Mouse (Mus musculus) myocyte (in vitro differentiated cells): ENCODE measurements around the gene Man2a1. TPM values are rescaled to one million over a fixed set of nuclear protein-coding genes. Genes with fewer than 3 reads are reported as not detected.

ENCODE experiments used
- H3K27me3 ChIP-seq: one replicate; pipeline ENCODE4 v1.6.1; 2011; ENCODE audit not compliant: control insufficient read depth, insufficient read depth, insufficient read length
- H3K36me3 ChIP-seq: one replicate; pipeline ENCODE4 v1.6.1; 2011; ENCODE audit not compliant: control insufficient read depth, insufficient read depth
- H3K4me2 ChIP-seq: one replicate; pipeline ENCODE4 v1.6.1; 2011; ENCODE audit warnings: low read depth, control low read depth
- H3K4me3 ChIP-seq: one replicate; pipeline ENCODE4 v1.5.1; 2011; ENCODE audit warnings: mild to moderate bottlenecking, control low read depth, moderate library complexity
- H3K79me2 ChIP-seq: one replicate; pipeline ENCODE4 v1.6.1; 2011; ENCODE audit not compliant: control insufficient read depth, insufficient read depth
- H3ac ChIP-seq: one replicate; pipeline ENCODE4 v1.6.1; 2011; ENCODE audit not compliant: control insufficient read depth, insufficient read length
- CEBPB ChIP-seq: IDR thresholded peaks from 2 replicates; pipeline ENCODE4 v1.6.1; 2011; ENCODE audit warnings: mild to moderate bottlenecking, moderate library complexity; ENCODE audit not compliant: poor library complexity, insufficient read depth, severe bottlenecking
- E2F4 ChIP-seq: IDR thresholded peaks from one replicate; pipeline ENCODE4 v1.6.1; 2011; ENCODE audit warnings: mild to moderate bottlenecking, control low read depth, moderate library complexity; ENCODE audit not compliant: insufficient read depth
- MAX ChIP-seq: IDR thresholded peaks from one replicate; pipeline ENCODE4 v1.6.1; 2011; ENCODE audit warnings: low read depth, mild to moderate bottlenecking, control low read depth
- MYOD1 ChIP-seq, 3 experiments: IDR thresholded peaks; one replicate each; pipeline ENCODE4 v1.6.1; 2011; ENCODE audit warnings: control low read depth in 2 of 3, low read depth in 2 of 3, mild to moderate bottlenecking in 2 of 3, moderate library complexity in 1 of 3; ENCODE audit not compliant: insufficient read length in 2 of 3, control insufficient read depth in 1 of 3
- MYOG ChIP-seq, 3 experiments: IDR thresholded peaks; one replicate each; pipeline ENCODE4 v1.6.1; 2011; ENCODE audit warnings: control low read depth in 2 of 3, low read depth in 2 of 3, mild to moderate bottlenecking in 2 of 3; ENCODE audit not compliant: insufficient read length in 2 of 3, control insufficient read depth in 1 of 3, insufficient read depth in 1 of 3
- POLR2A ChIP-seq: IDR thresholded peaks from one replicate; pipeline ENCODE4 v1.6.1; 2011; ENCODE audit warnings: low read depth, mild to moderate bottlenecking, control low read depth, moderate library complexity; ENCODE audit not compliant: insufficient read length
- POLR2AphosphoS2 ChIP-seq: IDR thresholded peaks from one replicate; pipeline ENCODE4 v1.6.1; 2011; ENCODE audit warnings: low read depth, control low read depth; ENCODE audit not compliant: insufficient read length
- REST ChIP-seq: IDR thresholded peaks from one replicate; pipeline ENCODE4 v1.6.1; 2011; ENCODE audit warnings: mild to moderate bottlenecking, control low read depth, moderate library complexity; ENCODE audit not compliant: insufficient read depth, insufficient read length
- SRF ChIP-seq: IDR thresholded peaks from one replicate; pipeline ENCODE4 v1.6.1; 2011; ENCODE audit warnings: low read depth; ENCODE audit not compliant: control insufficient read depth, insufficient read length
- TCF12 ChIP-seq: IDR thresholded peaks from one replicate; pipeline ENCODE4 v1.6.1; 2011; ENCODE audit warnings: mild to moderate bottlenecking, control low read depth; ENCODE audit not compliant: poor library complexity, insufficient read depth, severe bottlenecking
- TCF3 ChIP-seq: IDR thresholded peaks from one replicate; pipeline ENCODE4 v1.6.1; 2011; ENCODE audit warnings: low read depth, control low read depth; ENCODE audit not compliant: insufficient read length
- USF1 ChIP-seq: IDR thresholded peaks from one replicate; pipeline ENCODE4 v1.6.1; 2011; ENCODE audit warnings: low read depth, mild to moderate bottlenecking, control low read depth, moderate library complexity
- polyA plus RNA-seq: library from polyadenylated mRNA; unstranded; fragments of >200 nt; fragmentation: generic; extraction: Trizol; gene quantifications from one replicate; pipeline ENCODE4 v1.2.1, GENCODE M21; 2012; ENCODE audit warnings: missing spikeins

Man2a1 gene
- polyA plus RNA-seq: 8.6 TPM

DNA sequence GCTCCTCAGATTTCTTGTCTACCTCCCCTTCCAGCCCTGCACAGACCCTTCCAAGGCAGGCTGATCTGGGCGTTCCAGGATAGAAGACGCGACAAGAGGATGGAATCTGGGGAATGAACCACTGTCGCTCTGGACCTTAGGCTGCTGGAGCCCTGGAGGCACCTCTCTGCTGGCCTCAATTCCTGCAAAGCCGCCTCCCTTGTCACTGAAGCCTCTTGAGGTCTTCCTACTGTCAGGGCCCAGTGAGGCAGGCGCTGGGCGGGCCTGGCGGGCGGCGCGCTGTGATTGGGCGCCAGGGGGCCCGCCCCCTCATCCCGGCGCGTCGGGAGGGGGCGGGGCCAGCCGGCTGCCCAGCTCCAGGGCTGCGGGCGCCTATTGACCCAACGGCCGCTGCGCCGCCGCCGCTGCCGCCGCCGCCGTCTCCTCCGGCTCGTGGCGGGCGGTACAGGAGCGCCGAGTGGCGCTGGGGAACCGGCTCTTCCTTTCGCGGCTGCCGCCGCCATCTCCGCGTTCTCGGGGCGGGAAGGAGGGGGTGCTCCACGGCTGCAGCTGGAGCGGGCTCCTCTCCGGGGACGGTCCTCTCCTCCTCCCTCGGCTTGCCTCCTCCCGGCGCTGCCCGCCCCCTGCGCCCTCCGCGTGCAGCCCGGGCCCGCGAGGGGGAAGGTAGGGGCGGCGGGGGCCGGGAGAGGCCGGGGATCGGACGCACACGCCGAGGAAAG is at the start of gene Man2a1:
Gene Man2a1 (plus strand): TSS at position 365 of the 719 bp plus-strand sequence.
- Histone ChIP-seq H3K4me3 (peak within 1 kb of the TSS; percentile 87), H3ac (peak within 1 kb of the TSS; percentile 86), H3K27me3 (no peaks in the 10 kb centered on the region), H3K4me2 (peak within 1 kb of the TSS; percentile 95), H3K79me2 (peaks cover 30% of the 10 kb centered on the region), H3K36me3 (no peaks in the 10 kb centered on the region)
- TF ChIP-seq POLR2A (peak; percentile 86), POLR2AphosphoS2 (peak; percentile 48), REST (no peak)

DNA sequence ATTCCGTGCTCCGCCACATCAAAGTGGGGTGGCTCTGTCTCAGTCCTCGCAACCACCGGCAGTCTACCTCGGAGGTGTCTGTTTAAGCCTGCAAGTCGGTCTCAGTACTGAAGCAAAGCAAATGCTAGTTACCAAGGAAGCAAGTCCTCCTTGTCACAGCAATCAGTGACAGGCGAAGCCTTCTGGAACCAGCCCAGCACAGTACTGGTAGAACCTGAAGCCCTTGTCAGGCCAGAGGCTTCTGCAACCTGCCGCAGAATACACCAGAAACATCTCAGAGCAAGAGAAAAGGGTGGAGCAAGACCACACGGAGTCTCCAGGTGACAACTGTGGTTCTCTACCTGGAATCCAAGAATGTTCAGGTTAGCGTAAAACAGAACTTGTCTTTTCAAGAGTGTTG is 47.2 kb upstream of the Man2a1 start:
- H3K27me3 ChIP-seq: no peaks in the 10 kb centered on the region
- H3K4me2 ChIP-seq: no peak overlapping the region
- no peak overlapping the region for H3ac ChIP-seq
- no peaks in the 10 kb centered on the region for H3K79me2 ChIP-seq
- TF ChIP-seq TCF3 (no peak), TCF12 (no peak), E2F4 (no peak)
- H3K36me3 ChIP-seq: no peaks in the 10 kb centered on the region
- H3K4me3 ChIP-seq: no peak overlapping the region

DNA sequence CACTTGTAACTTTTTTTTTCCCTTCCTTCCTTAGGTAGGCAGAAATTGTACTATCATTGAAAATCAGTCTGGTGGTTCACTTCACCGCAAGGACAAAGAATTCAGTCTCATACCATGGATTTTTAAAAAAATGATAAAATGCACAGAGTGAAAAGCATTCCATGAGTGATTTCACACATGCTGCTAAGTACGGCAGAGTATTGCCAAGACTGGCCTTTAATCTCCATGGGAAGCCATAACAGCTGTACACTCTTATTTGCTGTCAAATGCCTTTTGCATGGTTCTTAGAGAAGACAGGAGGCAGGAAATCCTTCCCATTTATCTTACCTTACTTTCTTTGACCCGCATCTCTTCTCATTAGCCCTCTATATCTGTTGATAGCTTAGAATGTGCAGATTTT is 45.6 kb upstream of the Man2a1 start:
- Histone ChIP-seq H3K36me3 (no peaks in the 10 kb centered on the region), H3K79me2 (no peaks in the 10 kb centered on the region), H3K4me2 (no peak overlapping the region)

DNA sequence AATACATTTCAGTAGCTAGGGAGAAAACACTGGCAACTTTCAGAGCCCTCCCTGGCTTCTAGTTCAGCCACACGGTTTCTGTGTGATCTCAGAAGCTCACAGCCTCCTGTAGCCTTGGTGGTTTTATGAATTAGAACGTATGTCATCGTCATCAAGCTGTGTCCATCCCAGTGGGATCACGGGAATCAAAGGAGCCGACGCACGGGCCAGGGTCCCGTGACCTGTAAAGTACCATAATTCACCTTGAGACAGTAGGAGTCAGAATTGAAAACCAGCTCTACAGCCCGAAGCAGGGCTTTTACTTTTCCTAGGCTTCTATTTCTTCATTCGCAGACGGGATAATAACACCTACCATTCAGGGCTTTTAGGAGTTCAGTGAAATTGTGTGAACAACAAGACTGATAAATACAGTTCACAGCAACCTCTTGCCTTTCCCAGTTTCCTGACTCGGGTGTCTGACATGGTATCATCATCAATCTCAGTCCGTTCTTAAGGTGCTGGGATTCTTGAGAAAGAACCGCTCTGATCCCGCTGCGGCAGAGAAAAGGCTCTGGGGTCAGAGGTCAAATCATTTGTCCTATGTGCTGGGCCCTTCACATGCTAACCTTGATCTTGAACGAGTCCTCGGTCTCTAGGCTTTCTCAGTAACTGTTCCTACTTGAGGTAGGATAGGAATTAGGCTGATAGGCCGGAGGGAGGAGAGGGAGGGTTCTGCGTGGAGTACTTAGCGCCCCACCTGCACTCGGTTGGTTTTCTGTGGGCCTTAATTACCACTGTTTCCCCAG is 43.7 kb upstream of the Man2a1 start:
- H3K4me3 ChIP-seq: no peak overlapping the region
- no peaks in the 10 kb centered on the region for H3K36me3 ChIP-seq
- H3K4me2 ChIP-seq: no peak overlapping the region
- H3ac ChIP-seq: no peak overlapping the region
- no peaks in the 10 kb centered on the region for H3K79me2 ChIP-seq
- H3K27me3 ChIP-seq: no peaks in the 10 kb centered on the region
- TF ChIP-seq CEBPB (no peak), POLR2A (no peak), TCF12 (no peak), TCF3 (no peak), POLR2AphosphoS2 (no peak), MYOD1 (IDR thresholded peaks at IDR 0.05; ENCODE audit: control insufficient read depth in 1 of 3, insufficient read length in 2 of 3, low read depth in 2 of 3) (no peak), E2F4 (no peak), REST (no peak), MAX (no peak), MYOG (IDR thresholded peaks at IDR 0.05; ENCODE audit: control insufficient read depth in 1 of 3, insufficient read depth in 1 of 3, insufficient read length in 2 of 3, low read depth in 2 of 3) (no peak), SRF (no peak), USF1 (no peak)

More for the DNA sequence above, 45.6 kb upstream of the Man2a1 start:
- H3K4me3 ChIP-seq: no peak overlapping the region
- H3ac ChIP-seq: no peak overlapping the region
- TF ChIP-seq POLR2AphosphoS2: no peak
- no peak for TF ChIP-seq TCF12
- TF ChIP-seq REST: no peak
- no peak for TF ChIP-seq MAX
- no peak for TF ChIP-seq MYOG (IDR thresholded peaks at IDR 0.05; ENCODE audit: control insufficient read depth in 1 of 3, insufficient read depth in 1 of 3, insufficient read length in 2 of 3, low read depth in 2 of 3)
- no peak for TF ChIP-seq E2F4
- TF ChIP-seq CEBPB: no peak
- no peak for TF ChIP-seq POLR2A
- TF ChIP-seq TCF3: no peak
- TF ChIP-seq USF1: no peak
- no peak for TF ChIP-seq MYOD1 (IDR thresholded peaks at IDR 0.05; ENCODE audit: control insufficient read depth in 1 of 3, insufficient read length in 2 of 3, low read depth in 2 of 3)
- no peak for TF ChIP-seq SRF
- H3K27me3 ChIP-seq: no peaks in the 10 kb centered on the region

DNA sequence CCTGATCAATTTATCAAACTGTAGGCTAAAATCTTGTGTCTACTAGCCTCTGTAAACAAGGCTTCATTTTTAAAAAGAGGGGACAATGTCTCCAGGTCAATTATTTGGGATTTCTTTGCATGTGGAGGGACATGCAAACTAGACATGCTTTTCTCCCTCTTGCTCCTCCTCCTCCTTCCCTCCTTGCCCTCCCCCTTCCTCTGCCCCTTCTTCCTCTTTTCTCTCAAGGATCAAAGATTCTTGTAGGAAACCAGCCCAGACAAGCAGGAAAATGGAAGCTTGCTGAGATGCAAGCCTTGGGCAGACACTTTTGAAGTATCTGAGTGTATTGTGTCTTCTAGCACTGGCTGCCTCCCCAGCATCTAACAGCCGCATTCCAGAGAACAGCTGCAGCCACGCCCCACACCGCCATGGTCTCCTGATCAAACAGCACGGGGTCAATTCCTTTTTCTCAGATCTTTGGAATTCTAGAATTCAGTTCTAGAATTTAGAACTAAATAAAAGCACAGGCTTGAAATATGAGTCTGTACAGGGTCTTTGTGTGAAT is 41.5 kb upstream of the Man2a1 start:
- TF ChIP-seq TCF3: peak; percentile 77
- no peak for TF ChIP-seq SRF
- peak; percentile 79 to 93 (median 87) for TF ChIP-seq MYOG (IDR thresholded peaks at IDR 0.05; ENCODE audit: control insufficient read depth in 1 of 3, insufficient read depth in 1 of 3, insufficient read length in 2 of 3, low read depth in 2 of 3)
- TF ChIP-seq MYOD1 (IDR thresholded peaks at IDR 0.05; ENCODE audit: control insufficient read depth in 1 of 3, insufficient read length in 2 of 3, low read depth in 2 of 3): peak; percentile 67 to 97 (median 94)
- TF ChIP-seq TCF12: peak; percentile 78
- peak; percentile 18 for TF ChIP-seq POLR2A
- no peak for TF ChIP-seq E2F4
- H3K4me3 ChIP-seq: no peak overlapping the region
- peak overlapping the region; percentile 62 for H3K4me2 ChIP-seq
- H3ac ChIP-seq: no peak overlapping the region
- no peaks in the 10 kb centered on the region for H3K79me2 ChIP-seq
- H3K36me3 ChIP-seq: no peaks in the 10 kb centered on the region
- H3K27me3 ChIP-seq: no peaks in the 10 kb centered on the region
